Mouse (Mus musculus) stomach, embryonic 15.5 days (tissue): ENCODE results near the gene Zfp2. TPM values are rescaled to one million over a fixed set of nuclear protein-coding genes. Genes with fewer than 3 reads are reported as not detected.

Experiments used
- ATAC-seq: fragments of 200-750 bp; cut with Nextera tagmentation; 2 replicates; pipeline ENCODE4 v1.8.0; 2017; ENCODE audit warnings: low read depth, moderate number of reproducible peaks, moderate TSS enrichment; ENCODE audit not compliant: insufficient read depth, low FRiP score
- H3K27ac ChIP-seq: fragments of 300-500 bp; sonication (generic); 2 replicates; pipeline ENCODE4 v1.5.1; 2015; ENCODE audit warnings: mild to moderate bottlenecking, inconsistent platforms
- H3K27me3 ChIP-seq: fragments of 300-500 bp; sonication (generic); replicated peaks from 2 replicates; pipeline ENCODE4 v1.6.1; 2015; ENCODE audit warnings: inconsistent platforms
- H3K36me3 ChIP-seq: fragments of 300-500 bp; sonication (generic); 2 replicates; pipeline ENCODE4 v1.6.1; 2015; ENCODE audit warnings: inconsistent platforms
- H3K4me1 ChIP-seq: fragments of 300-500 bp; sonication (generic); 2 replicates; pipeline ENCODE4 v1.6.1; 2015; ENCODE audit warnings: inconsistent platforms
- H3K4me2 ChIP-seq: fragments of 300-500 bp; sonication (generic); 2 replicates; pipeline ENCODE4 v1.6.1; 2015; ENCODE audit warnings: mild to moderate bottlenecking, inconsistent platforms
- H3K4me3 ChIP-seq: fragments of 300-500 bp; sonication (generic); replicated peaks from 2 replicates; pipeline ENCODE4 v1.5.1; 2015; ENCODE audit warnings: inconsistent platforms
- H3K9ac ChIP-seq: fragments of 300-500 bp; sonication (generic); 2 replicates; pipeline ENCODE4 v1.6.1; 2015; ENCODE audit warnings: inconsistent platforms
- H3K9me3 ChIP-seq: fragments of 300-500 bp; sonication (generic); 2 replicates; pipeline ENCODE4 v1.6.1; 2016; ENCODE audit warnings: inconsistent platforms
- WGBS: fragments of 180-500 bp; shearing (Covaris S2); methylation state at CpG from one replicate; pipeline ENCODE4 v1.1.7; 2015; 5-methylcytosine and 5-hydroxymethylcytosine counted together
- polyA plus RNA-seq: library from polyadenylated mRNA; unstranded; fragments of >200 nt; fragmentation: Nextera tagmentation; extraction: Ambion mirVana; gene quantifications from 2 replicates; pipeline ENCODE4 v1.2.1, GENCODE M21; 2015

Zfp2 gene
- polyA plus RNA-seq, 1 experiment from 2014 or later = 9.5 TPM

DNA sequence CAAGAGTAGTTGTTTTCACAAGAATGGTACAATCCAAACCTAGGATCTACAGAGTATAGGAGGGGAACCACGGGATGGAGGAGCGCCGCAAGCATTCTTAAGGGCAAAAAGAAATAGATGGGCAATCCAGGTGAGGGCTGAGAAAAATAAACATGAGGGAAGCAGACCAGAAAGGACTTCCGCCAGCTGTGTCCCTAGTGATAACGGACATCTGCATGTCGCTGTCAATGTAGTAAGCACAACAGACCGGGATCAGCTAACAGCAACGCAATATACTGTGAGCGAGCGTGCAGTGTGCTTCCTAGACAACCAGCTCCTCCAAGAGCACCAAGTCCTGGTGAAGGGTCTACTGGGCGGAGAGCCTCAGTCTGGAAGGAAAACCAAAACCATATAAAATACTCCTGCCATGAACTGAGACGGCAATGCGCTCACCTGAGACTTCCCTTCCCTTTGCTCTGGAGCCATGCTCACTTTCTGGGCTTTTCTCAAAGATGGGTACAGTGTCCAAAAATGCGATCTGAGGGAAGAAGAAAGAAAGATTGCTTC is 14.6 kb upstream of the Zfp2 start:
- no peaks in the 10 kb centered on the region for H3K27me3 ChIP-seq
- no peaks in the 10 kb centered on the region for H3K9me3 ChIP-seq
- peak overlapping the region; percentile 75 for H3K4me3 ChIP-seq
- peak overlapping the region; percentile 96 for H3K4me2 ChIP-seq
- no peak; the same call in 1 of the 2 replicates for ATAC-seq
- H3K36me3 ChIP-seq = no peaks in the 10 kb centered on the region
- H3K27ac ChIP-seq = no peak overlapping the region
- 10% methylated on average over 14 of the region's 14 CpGs for WGBS
- H3K9ac ChIP-seq = peak overlapping the region; percentile 57
- H3K4me1 ChIP-seq = peaks cover 9% of the 10 kb centered on the region; the same call in 1 of the 2 replicates

DNA sequence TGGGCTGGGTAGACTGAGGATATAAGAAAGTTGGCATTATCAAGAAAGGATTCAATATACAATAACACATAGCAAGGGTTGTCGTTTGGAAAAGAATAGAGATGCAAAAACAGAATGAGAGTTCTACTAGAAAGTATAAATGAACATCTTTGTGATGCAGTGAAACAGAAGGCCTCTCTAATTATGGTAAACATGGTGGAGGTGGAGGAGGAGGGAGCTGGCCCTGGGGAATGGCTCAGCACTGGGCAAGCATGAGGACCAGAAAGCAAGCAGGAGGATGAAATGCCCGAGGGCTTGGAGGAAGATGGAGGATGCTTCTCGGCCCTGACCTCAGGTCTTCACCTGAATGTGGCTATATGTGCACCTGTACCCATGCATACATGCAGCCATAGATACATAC is 1.5 kb downstream of the Zfp2 start:
- Histone ChIP-seq H3K4me1 (no peaks in the 10 kb centered on the region), H3K4me2 (no peak overlapping the region), H3K36me3 (peaks cover 21% of the 10 kb centered on the region), H3K9ac (no peak overlapping the region), H3K27ac (no peak overlapping the region), H3K27me3 (no peaks in the 10 kb centered on the region), H3K9me3 (no peaks in the 10 kb centered on the region), H3K4me3 (no peak overlapping the region)
- WGBS = 85% methylated on average over 3 of the region's 3 CpGs
- ATAC-seq = no peak

DNA sequence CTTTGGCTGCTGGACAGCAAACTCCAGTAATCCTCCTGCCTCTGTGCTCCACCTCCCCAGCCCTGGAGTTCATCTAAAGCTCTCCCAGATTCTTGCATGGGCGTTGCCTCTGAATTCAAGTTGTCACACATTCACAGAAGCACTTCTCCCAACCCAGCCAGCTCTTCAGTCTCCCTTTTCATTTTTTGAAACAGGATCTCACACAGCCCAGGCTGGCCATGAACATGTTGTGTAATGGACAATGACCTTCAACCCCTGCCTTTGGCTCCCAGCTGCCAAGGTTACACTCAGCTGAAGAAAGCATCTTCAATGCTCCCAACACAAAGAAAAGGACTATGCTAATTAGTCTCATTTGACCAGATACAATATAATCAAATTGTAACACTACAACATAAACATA is 2.7 kb downstream of the Zfp2 start:
- H3K9ac ChIP-seq = no peak overlapping the region
- H3K4me3 ChIP-seq = no peak overlapping the region
- WGBS = 83% methylated on average over 1 of the region's 1 CpGs
- no peaks in the 10 kb centered on the region for H3K4me1 ChIP-seq
- H3K36me3 ChIP-seq = peaks cover 30% of the 10 kb centered on the region
- no peaks in the 10 kb centered on the region for H3K27me3 ChIP-seq
- H3K27ac ChIP-seq = no peak overlapping the region
- H3K4me2 ChIP-seq = no peak overlapping the region
- H3K9me3 ChIP-seq = no peaks in the 10 kb centered on the region
- no peak for ATAC-seq

DNA sequence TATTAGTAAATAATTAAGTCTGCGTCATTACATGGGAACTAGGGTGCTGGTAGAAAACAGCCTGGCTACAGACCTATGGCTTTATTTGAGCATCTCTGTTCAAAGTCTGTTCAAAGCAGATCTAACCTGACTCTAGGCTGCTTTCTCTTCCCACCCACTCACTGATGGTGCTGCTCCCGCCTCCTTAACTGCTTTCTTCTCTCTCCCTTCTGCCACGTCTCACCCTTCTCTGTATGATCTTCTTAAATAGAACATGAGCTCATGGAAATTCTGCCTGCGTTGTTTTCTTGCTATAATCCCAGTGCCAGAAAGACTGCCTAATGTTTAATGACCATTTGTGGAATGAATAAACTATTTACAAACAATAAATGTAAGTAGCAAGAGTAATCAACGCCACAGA is 7.8 kb downstream of the Zfp2 start:
- Histone ChIP-seq H3K4me3 (no peak overlapping the region), H3K9ac (no peak overlapping the region), H3K9me3 (no peaks in the 10 kb centered on the region; the same call in 1 of the 2 replicates), H3K4me2 (no peak overlapping the region), H3K27me3 (no peaks in the 10 kb centered on the region), H3K4me1 (no peaks in the 10 kb centered on the region), H3K27ac (no peak overlapping the region), H3K36me3 (peaks cover 72% of the 10 kb centered on the region)
- 91% methylated on average over 5 of the region's 5 CpGs for WGBS
- no peak for ATAC-seq

DNA sequence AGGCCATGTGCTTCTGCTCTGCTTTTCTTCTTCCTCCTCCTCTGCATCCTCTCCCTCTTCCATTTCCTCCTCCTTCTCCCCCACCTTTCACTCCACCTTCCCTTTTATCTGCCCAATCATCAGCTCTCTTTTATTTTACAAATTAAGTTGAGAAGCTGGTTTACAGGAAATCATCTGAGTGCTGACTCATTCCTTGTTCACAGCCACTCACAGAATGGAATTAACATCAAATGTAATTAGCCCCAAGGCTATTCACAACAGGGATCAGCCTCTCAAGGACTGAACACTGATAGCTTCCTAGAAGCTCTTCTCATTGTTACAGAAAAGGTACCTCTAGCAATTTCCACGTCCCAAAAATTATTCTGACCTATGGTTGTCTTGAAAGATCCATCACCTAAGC is 18.6 kb downstream of the Zfp2 start:
- ATAC-seq = no peak
- no peak overlapping the region for H3K4me3 ChIP-seq
- H3K27ac ChIP-seq = no peak overlapping the region
- no peak overlapping the region for H3K4me2 ChIP-seq
- no peaks in the 10 kb centered on the region for H3K27me3 ChIP-seq
- H3K9me3 ChIP-seq = peaks cover 10% of the 10 kb centered on the region; the same call in 1 of the 2 replicates
- H3K9ac ChIP-seq = no peak overlapping the region
- H3K4me1 ChIP-seq = no peaks in the 10 kb centered on the region
- WGBS = 66% methylated on average over 1 of the region's 1 CpGs
- H3K36me3 ChIP-seq = peaks cover 28% of the 10 kb centered on the region

DNA sequence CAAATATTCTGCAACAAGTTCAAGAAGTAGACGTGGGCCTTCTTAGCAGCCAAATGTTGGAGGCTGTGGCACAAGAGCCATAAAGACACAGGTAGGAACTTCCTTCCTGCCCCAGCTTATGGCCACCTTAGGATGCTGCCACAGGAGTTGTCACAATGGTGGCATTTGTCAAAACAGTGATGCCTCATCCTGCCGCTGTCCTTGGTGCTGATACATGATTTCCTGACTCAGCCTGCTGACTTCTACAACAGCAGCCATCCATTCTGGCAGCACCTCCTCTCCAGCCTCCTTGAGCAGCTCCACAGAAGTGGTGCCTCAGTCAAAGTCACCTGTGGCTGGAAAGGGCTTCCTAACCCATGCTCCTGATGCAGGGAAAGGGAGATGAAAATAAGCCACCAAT is 23.5 kb downstream of the Zfp2 start:
- H3K36me3 ChIP-seq = no peaks in the 10 kb centered on the region
- WGBS = 49% methylated on average over 2 of the region's 2 CpGs
- H3K9ac ChIP-seq = no peak overlapping the region
- H3K4me3 ChIP-seq = no peak overlapping the region
- no peak for ATAC-seq
- H3K4me2 ChIP-seq = no peak overlapping the region
- H3K27ac ChIP-seq = no peak overlapping the region
- no peaks in the 10 kb centered on the region for H3K9me3 ChIP-seq
- no peaks in the 10 kb centered on the region for H3K4me1 ChIP-seq
- no peaks in the 10 kb centered on the region for H3K27me3 ChIP-seq

DNA sequence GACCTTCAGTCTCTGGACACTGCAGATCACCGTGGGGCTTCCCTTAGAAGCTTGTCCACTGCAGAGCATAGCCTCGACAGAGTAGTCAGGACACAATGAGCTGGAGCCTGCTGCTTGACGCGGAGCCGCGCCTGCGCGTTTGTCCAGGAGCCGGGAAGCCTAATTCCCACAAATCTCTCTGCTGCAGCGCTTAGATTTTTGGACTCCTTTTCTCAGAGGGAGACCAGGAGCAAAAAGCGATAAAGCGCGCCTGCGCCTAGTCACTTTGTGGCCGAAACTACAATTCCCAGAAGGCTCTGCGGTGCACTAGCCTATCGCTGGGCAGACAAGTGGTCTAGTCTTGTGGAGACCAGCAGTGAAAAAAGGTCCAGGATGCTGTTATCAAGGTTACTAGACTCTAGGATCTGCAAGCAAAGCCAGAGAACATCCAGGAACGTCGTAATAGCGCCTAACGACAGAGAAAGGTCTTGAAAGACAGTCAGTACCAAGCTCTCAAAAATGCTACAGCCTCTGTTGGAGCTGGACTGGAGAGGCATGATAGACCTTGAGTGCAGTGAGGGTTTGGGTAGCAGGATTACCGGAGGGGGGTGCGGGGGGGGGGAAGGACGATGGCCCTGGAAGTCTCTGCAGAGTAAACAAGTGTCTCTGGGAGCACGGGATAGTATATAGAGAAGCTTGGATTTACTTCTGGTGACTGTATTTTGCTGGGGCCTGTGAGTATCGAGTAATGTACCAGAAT is 28.4 kb downstream of the Zfp2 start, which contains the start of gene Zfp454:
Gene Zfp454, minus strand, starts transcription at position 262 of the 739 bp plus-strand sequence.
- Histone ChIP-seq H3K9me3 (no peaks in the 10 kb centered on the region), H3K4me3 (peak within 1 kb of the TSS; percentile 48), H3K4me1 (no peaks in the 10 kb centered on the region), H3K4me2 (peak within 1 kb of the TSS; percentile 59), H3K9ac (peak within 1 kb of the TSS; percentile 45), H3K27ac (peak within 1 kb of the TSS; percentile 74), H3K36me3 (no peaks in the 10 kb centered on the region), H3K27me3 (no peaks in the 10 kb centered on the region)
- 5% methylated on average over 26 of the region's 26 CpGs for WGBS
- ATAC-seq = peak; percentile 85

DNA sequence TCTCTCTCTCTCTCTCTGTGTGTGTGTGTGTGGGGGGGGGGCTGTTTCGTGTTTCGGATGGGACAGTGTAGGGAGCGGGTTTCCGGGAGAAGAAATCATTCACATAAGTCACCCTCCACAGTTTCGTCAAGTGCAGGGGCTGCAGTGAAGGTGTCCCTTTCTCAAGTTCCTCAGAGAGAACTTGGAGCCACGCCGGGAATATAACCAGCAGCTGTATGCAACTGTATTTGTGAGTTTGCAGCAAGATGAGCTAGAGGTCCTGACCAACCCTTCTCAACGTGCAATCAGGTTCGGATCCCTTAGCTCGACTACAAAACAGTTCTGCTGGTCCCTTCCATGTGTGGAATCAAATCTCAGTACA is 29.1 kb downstream of the Zfp2 start:
- H3K4me3 ChIP-seq = peak overlapping the region; percentile 48
- 0 out of 2 replicates have a peak, but pooled peaks cover 4% of the 10 kb centered on the region for H3K36me3 ChIP-seq
- peak overlapping the region; percentile 59 for H3K4me2 ChIP-seq
- H3K9ac ChIP-seq = peak overlapping the region; percentile 45
- H3K27me3 ChIP-seq = no peaks in the 10 kb centered on the region
- H3K9me3 ChIP-seq = no peaks in the 10 kb centered on the region
- ATAC-seq = peak; percentile 24; the same call in 1 of the 2 replicates
- whole genome bisulfite sequencing = 6% methylated on average over 10 of the region's 10 CpGs
- peak overlapping the region; percentile 74 for H3K27ac ChIP-seq
- H3K4me1 ChIP-seq = no peaks in the 10 kb centered on the region

DNA sequence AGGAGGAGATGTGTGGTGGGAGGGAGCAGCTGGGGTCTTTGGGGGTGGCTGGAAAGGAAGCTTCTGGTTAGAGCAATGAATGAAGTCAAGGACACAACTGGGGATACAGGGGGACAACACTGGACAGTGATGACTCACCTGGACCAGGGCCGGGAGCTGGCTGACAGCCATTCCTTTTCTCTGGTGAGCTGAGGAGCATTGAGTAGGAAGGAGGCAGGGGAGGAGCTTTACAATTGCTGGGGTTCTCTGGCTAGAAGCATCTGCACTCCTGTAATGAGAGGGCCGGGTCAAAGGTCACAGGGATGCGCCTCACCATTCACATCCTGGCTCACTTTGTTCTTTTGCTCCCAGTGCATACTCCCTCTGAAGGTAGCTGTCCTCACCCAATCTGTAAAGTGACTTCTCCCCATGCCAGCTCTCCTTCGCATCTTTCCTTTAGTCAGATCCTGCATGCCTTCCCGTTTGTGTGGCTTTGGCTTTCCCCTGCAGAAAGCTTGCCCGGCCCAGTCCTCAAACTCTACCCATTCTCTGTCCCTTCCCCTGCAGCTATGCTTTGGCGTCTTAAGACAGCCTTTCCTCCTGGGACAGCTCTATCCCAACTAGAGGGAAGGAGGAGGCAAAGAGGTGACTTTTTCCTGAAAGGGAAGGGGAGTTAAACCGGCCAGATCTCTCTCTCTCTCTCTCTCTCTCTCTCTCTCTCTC is 29.6 kb downstream of the Zfp2 start:
- no peak overlapping the region for H3K27ac ChIP-seq
- 38% methylated on average over 7 of the region's 8 CpGs for WGBS
- H3K9ac ChIP-seq = no peak overlapping the region; the same call in 1 of the 2 replicates
- no peaks in the 10 kb centered on the region for H3K4me1 ChIP-seq
- H3K36me3 ChIP-seq = 0 out of 2 replicates have a peak, but pooled peaks cover 4% of the 10 kb centered on the region
- no peak for ATAC-seq
- H3K27me3 ChIP-seq = no peaks in the 10 kb centered on the region
- H3K4me3 ChIP-seq = peak overlapping the region; percentile 48
- peak overlapping the region; percentile 59 for H3K4me2 ChIP-seq
- H3K9me3 ChIP-seq = no peaks in the 10 kb centered on the region

DNA sequence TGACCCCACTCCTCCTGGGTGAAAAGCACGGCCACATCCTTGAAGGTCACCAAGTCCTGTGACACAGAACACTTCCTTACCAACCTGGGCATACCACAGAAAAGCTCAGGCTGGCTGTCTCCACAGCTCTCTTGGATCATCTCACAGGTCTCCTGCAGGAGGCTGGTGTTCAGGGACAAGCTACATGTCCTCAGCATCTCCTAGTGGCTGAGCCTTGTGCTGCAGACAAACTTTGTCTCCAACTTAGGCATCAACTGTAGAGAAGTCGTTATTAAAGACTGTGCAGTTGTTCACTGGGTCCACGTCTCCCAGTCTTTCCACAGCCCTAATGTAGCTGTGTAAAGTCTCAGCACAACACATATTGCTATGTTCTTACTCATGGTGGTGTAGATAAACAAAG is 32.2 kb downstream of the Zfp2 start:
- Histone ChIP-seq H3K9me3 (no peaks in the 10 kb centered on the region), H3K4me1 (no peaks in the 10 kb centered on the region), H3K27me3 (no peaks in the 10 kb centered on the region), H3K27ac (no peak overlapping the region), H3K36me3 (peaks cover 15% of the 10 kb centered on the region; the same call in 1 of the 2 replicates), H3K4me2 (no peak overlapping the region), H3K9ac (no peak overlapping the region), H3K4me3 (no peak overlapping the region)
- 81% methylated on average over 3 of the region's 3 CpGs for WGBS
- no peak for ATAC-seq

DNA sequence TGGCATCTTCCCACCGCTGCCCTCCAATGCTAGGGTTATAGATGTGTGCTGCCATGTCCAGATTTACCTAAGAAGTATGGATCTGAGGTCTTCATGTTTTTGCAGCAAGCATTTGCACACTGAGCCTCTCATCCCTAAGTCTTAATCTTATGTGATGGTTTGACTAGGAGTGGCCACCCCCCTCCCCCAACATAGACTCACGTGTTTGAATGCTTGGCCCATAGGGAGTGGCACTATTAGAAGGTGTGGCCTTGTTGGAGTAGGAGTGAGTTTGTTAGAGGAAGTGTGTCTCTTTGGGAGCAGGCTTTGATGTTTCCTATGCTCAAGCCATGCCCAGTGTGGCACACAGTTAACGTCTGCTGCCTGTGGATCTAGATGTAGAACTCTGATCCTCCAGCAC is 37.3 kb downstream of the Zfp2 start:
- no peaks in the 10 kb centered on the region for H3K9me3 ChIP-seq
- H3K27ac ChIP-seq = no peak overlapping the region
- no peak overlapping the region for H3K9ac ChIP-seq
- peaks cover 35% of the 10 kb centered on the region for H3K36me3 ChIP-seq
- H3K4me3 ChIP-seq = no peak overlapping the region
- ATAC-seq = no peak
- WGBS = 84% methylated on average over 3 of the region's 3 CpGs
- no peak overlapping the region for H3K4me2 ChIP-seq
- no peaks in the 10 kb centered on the region for H3K27me3 ChIP-seq
- no peaks in the 10 kb centered on the region for H3K4me1 ChIP-seq
